Mouse (Mus musculus) midbrain, embryonic 13.5 days (tissue): Measurements from ENCODE around the gene Susd6. TPM values are rescaled to one million over a fixed set of nuclear protein-coding genes. Genes with fewer than 3 reads are reported as not detected.

Experiments used
- ATAC-seq: fragments of 200-750 bp; cut with Nextera tagmentation; 2 replicates; pipeline ENCODE4 v1.8.0; 2017; ENCODE audit warnings: mild to moderate bottlenecking, moderate TSS enrichment, moderate library complexity
- H3K27ac ChIP-seq: fragments of 300-500 bp; sonication (generic); 2 replicates; pipeline ENCODE4 v1.5.1; 2015; ENCODE audit warnings: inconsistent platforms, mild to moderate bottlenecking, moderate library complexity
- H3K27me3 ChIP-seq: fragments of 300-500 bp; sonication (generic); 2 replicates; pipeline ENCODE4 v1.6.1; 2015; ENCODE audit warnings: mild to moderate bottlenecking, inconsistent platforms
- H3K36me3 ChIP-seq: fragments of 300-500 bp; sonication (generic); 2 replicates; pipeline ENCODE4 v1.6.1; 2015; ENCODE audit warnings: mild to moderate bottlenecking, inconsistent platforms
- H3K4me1 ChIP-seq: fragments of 300-500 bp; sonication (generic); replicated peaks from 2 replicates; pipeline ENCODE4 v1.6.1; 2015; ENCODE audit warnings: inconsistent platforms
- H3K4me2 ChIP-seq: fragments of 300-500 bp; sonication (generic); replicated peaks from 2 replicates; pipeline ENCODE4 v1.6.1; 2015; ENCODE audit warnings: moderate library complexity, mild to moderate bottlenecking, inconsistent platforms
- H3K4me3 ChIP-seq: fragments of 300-500 bp; sonication (generic); replicated peaks from 2 replicates; pipeline ENCODE4 v1.5.1; 2015; ENCODE audit warnings: mild to moderate bottlenecking, inconsistent platforms
- H3K9ac ChIP-seq: fragments of 300-500 bp; sonication (generic); replicated peaks from 2 replicates; pipeline ENCODE4 v1.6.1; 2015; ENCODE audit warnings: mild to moderate bottlenecking, inconsistent platforms
- H3K9me3 ChIP-seq: fragments of 300-500 bp; sonication (generic); 2 replicates; pipeline ENCODE4 v1.6.1; 2016; ENCODE audit warnings: mild to moderate bottlenecking, inconsistent platforms
- WGBS: fragments of 180-500 bp; shearing (Covaris S2); methylation state at CpG from one replicate; pipeline ENCODE4 v1.1.7; 2015; 5-methylcytosine and 5-hydroxymethylcytosine counted together
- polyA plus RNA-seq: library from polyadenylated mRNA; unstranded; fragments of >200 nt; fragmentation: Nextera tagmentation; extraction: Ambion mirVana; gene quantifications from 2 replicates; pipeline ENCODE4 v1.2.1, GENCODE M21; 2015

The Susd6 gene
- polyA plus RNA-seq, 1 experiment from 2014 or later: 14.5 TPM

GRCm38 (mm10) chr12:80927518-80927917 lies 137.2 kb downstream of the Susd6 start:
- ATAC-seq: no peak
- Histone ChIP-seq H3K4me3 (no peak overlapping the region), H3K9ac (no peak overlapping the region), H3K4me1 (0 out of 2 replicates have a peak, but pooled peaks cover 3% of the 10 kb centered on the region), H3K4me2 (no peak overlapping the region), H3K27me3 (no peaks in the 10 kb centered on the region), H3K36me3 (no peaks in the 10 kb centered on the region), H3K9me3 (no peaks in the 10 kb centered on the region), H3K27ac (no peak overlapping the region)
- 77% methylated on average over 1 of the region's 1 CpGs for WGBS

- no peaks in the 10 kb centered on the region for H3K9me3 ChIP-seq
- H3K4me1 ChIP-seq: no peaks in the 10 kb centered on the region
- ATAC-seq: no peak
- no peaks in the 10 kb centered on the region for H3K36me3 ChIP-seq
- H3K4me3 ChIP-seq: no peak overlapping the region
- 90% methylated on average over 3 of the region's 3 CpGs for WGBS
- H3K27me3 ChIP-seq: no peaks in the 10 kb centered on the region
- no peak overlapping the region for H3K4me2 ChIP-seq
- H3K9ac ChIP-seq: no peak overlapping the region
- H3K27ac ChIP-seq: no peak overlapping the region
Observed at GRCm38 (mm10) chr12:80928881-80929280, 138.6 kb downstream of the Susd6 start.

- Histone ChIP-seq H3K4me3 (no peak overlapping the region), H3K4me2 (no peak overlapping the region), H3K36me3 (no peaks in the 10 kb centered on the region), H3K9me3 (no peaks in the 10 kb centered on the region), H3K4me1 (no peaks in the 10 kb centered on the region), H3K27me3 (no peaks in the 10 kb centered on the region), H3K9ac (no peak overlapping the region), H3K27ac (no peak overlapping the region)
- WGBS: 88% methylated on average over 7 of the region's 7 CpGs
- ATAC-seq: no peak
Observed at GRCm38 (mm10) chr12:80930141-80930540, 139.8 kb downstream of the Susd6 start.

Other genes starting within 250 kb of the Susd6 start
- 26.1 and 27.5 TPM in 2 replicates for gene Slc39a9, start 146.6 kb upstream of the Susd6 start, polyA plus RNA-seq
- gene Erh, start 146.2 kb upstream of the Susd6 start, polyA plus RNA-seq: 367 and 391 TPM in 2 replicates
- 3.6 and 4.0 TPM in 2 replicates for gene Plekhd1, start 97.9 kb upstream of the Susd6 start, polyA plus RNA-seq
- 5.5 and 6.6 TPM in 2 replicates for gene Ccdc177, start 29.8 kb upstream of the Susd6 start, polyA plus RNA-seq
- 506 and 554 TPM in 2 replicates for gene Srsf5, start 155.0 kb downstream of the Susd6 start, polyA plus RNA-seq
- 0.62 and 0.79 TPM in 2 replicates for gene Slc10a1, start 178.2 kb downstream of the Susd6 start, polyA plus RNA-seq
- 17.7 and 20.3 TPM in 2 replicates for gene Smoc1, start 236.3 kb downstream of the Susd6 start, polyA plus RNA-seq